Mouse (Mus musculus) splenic B cell, adult 2 months (primary cell): ENCODE measurements around the gene Ambra1.
"Not testable (repeated sequence)": the region's sequence is repeated elsewhere in the genome, so short reads cannot be mapped to it uniquely, and the experiment has no call there.

Experiments
- DNase-seq: peaks from one replicate; pipeline ENCODE4 v3.0.0-alpha.2; 2011; ENCODE audit warnings: low read depth, low spot score
- H3K27me3 ChIP-seq: 2 replicates; pipeline ENCODE4 v1.6.1; 2012; ENCODE audit warnings: mild to moderate bottlenecking, low read length, moderate library complexity, mixed read lengths; ENCODE audit not compliant: control insufficient read depth, poor library complexity, insufficient read depth, severe bottlenecking
- H3K36me3 ChIP-seq: 2 replicates; pipeline ENCODE4 v1.6.1; 2012; ENCODE audit warnings: mild to moderate bottlenecking, low read length, moderate library complexity, mixed read lengths; ENCODE audit not compliant: control insufficient read depth, poor library complexity, insufficient read depth, severe bottlenecking

The Ambra1 gene

GRCm38 (mm10) chr2:91714921-91715320, 15.0 kb upstream of the Ambra1 start:
- Histone ChIP-seq H3K36me3 (0 out of 2 replicates have a peak, but pooled peaks cover 2% of the 10 kb centered on the region), H3K27me3 (no peaks in the 10 kb centered on the region)
- DNase-seq, result no peak

GRCm38 (mm10) chr2:91718276-91718675, 11.7 kb upstream of the Ambra1 start:
- no peak for DNase-seq
- Histone ChIP-seq H3K27me3 (no peaks in the 10 kb centered on the region), H3K36me3 (0 out of 2 replicates have a peak, but pooled peaks cover 2% of the 10 kb centered on the region)

- no peaks in the 10 kb centered on the region for H3K36me3 ChIP-seq
- no peak for DNase-seq
- no peaks in the 10 kb centered on the region for H3K27me3 ChIP-seq
Measured at GRCm38 (mm10) chr2:91723382-91723781, 6.6 kb upstream of the Ambra1 start.

GRCm38 (mm10) chr2:91723951-91724350, 6.0 kb upstream of the Ambra1 start:
- no peaks in the 10 kb centered on the region for H3K27me3 ChIP-seq
- no peak for DNase-seq

GRCm38 (mm10) chr2:91724716-91725115, 5.2 kb upstream of the Ambra1 start:
- no peak for DNase-seq
- no peaks in the 10 kb centered on the region for H3K36me3 ChIP-seq
- H3K27me3 ChIP-seq, result no peaks in the 10 kb centered on the region

More at GRCm38 (mm10) chr2:91723951-91724350, 6.0 kb upstream of the Ambra1 start:
- H3K36me3 ChIP-seq, result no peaks in the 10 kb centered on the region

GRCm38 (mm10) chr2:91725476-91725875, 4.5 kb upstream of the Ambra1 start:
- DNase-seq, result not testable (repeated sequence)

GRCm38 (mm10) chr2:91727011-91727410, 2.9 kb upstream of the Ambra1 start:
- Histone ChIP-seq H3K36me3 (no peaks in the 10 kb centered on the region), H3K27me3 (no peaks in the 10 kb centered on the region)
- no peak for DNase-seq

More at GRCm38 (mm10) chr2:91725476-91725875, 4.5 kb upstream of the Ambra1 start:
- not testable (repeated sequence) for H3K27me3 ChIP-seq, H3K36me3 ChIP-seq

- DNase-seq, result no peak
Measured at GRCm38 (mm10) chr2:91729571-91729970, 363 bp upstream of the Ambra1 start.

GRCm38 (mm10) chr2:91735221-91735620, 5.3 kb downstream of the Ambra1 start:
- no peaks in the 10 kb centered on the region; the same call in 1 of the 2 replicates for H3K36me3 ChIP-seq

More at GRCm38 (mm10) chr2:91729571-91729970, 363 bp upstream of the Ambra1 start:
- Histone ChIP-seq H3K36me3 (no peaks in the 10 kb centered on the region; the same call in 1 of the 2 replicates), H3K27me3 (no peaks in the 10 kb centered on the region)

GRCm38 (mm10) chr2:91739586-91739985, 9.7 kb downstream of the Ambra1 start:
- Histone ChIP-seq H3K27me3 (no peaks in the 10 kb centered on the region), H3K36me3 (no peaks in the 10 kb centered on the region; the same call in 1 of the 2 replicates)
- no peak for DNase-seq

More at GRCm38 (mm10) chr2:91735221-91735620, 5.3 kb downstream of the Ambra1 start:
- DNase-seq, result no peak
- no peaks in the 10 kb centered on the region for H3K27me3 ChIP-seq

GRCm38 (mm10) chr2:91744686-91745085, 14.8 kb downstream of the Ambra1 start:
- DNase-seq, result no peak
- no peaks in the 10 kb centered on the region for H3K27me3 ChIP-seq
- no peaks in the 10 kb centered on the region for H3K36me3 ChIP-seq

- no peaks in the 10 kb centered on the region for H3K36me3 ChIP-seq
- DNase-seq, result no peak
- no peaks in the 10 kb centered on the region for H3K27me3 ChIP-seq
Measured at GRCm38 (mm10) chr2:91749811-91750261, 19.9 kb downstream of the Ambra1 start.

- no peak for DNase-seq
- H3K27me3 ChIP-seq, result no peaks in the 10 kb centered on the region
Measured at GRCm38 (mm10) chr2:91771921-91772705, 42.2 kb downstream of the Ambra1 start.

GRCm38 (mm10) chr2:91773309-91773708, 43.4 kb downstream of the Ambra1 start:
- no peak for DNase-seq
- Histone ChIP-seq H3K36me3 (peaks cover 20% of the 10 kb centered on the region), H3K27me3 (no peaks in the 10 kb centered on the region)

More at GRCm38 (mm10) chr2:91771921-91772705, 42.2 kb downstream of the Ambra1 start:
- peaks cover 21% of the 10 kb centered on the region for H3K36me3 ChIP-seq

GRCm38 (mm10) chr2:91779166-91779565, 49.2 kb downstream of the Ambra1 start:
- peak; percentile 67 for DNase-seq
- Histone ChIP-seq H3K36me3 (peaks cover 3% of the 10 kb centered on the region), H3K27me3 (no peaks in the 10 kb centered on the region)
